Mouse (Mus musculus): ENCODE measurements around the gene Tmem41b. TPM values are rescaled to one million over a fixed set of nuclear protein-coding genes. Genes with fewer than 3 reads are reported as not detected.

Gene Tmem41b
- total RNA-seq, 1 experiment from 2014 or later: 54.0 TPM

- no peak for DNase-seq
These were observed 10.6 kb downstream of the Tmem41b start for GRCm38 (mm10) chr7:109975966-109976715.

DNA sequence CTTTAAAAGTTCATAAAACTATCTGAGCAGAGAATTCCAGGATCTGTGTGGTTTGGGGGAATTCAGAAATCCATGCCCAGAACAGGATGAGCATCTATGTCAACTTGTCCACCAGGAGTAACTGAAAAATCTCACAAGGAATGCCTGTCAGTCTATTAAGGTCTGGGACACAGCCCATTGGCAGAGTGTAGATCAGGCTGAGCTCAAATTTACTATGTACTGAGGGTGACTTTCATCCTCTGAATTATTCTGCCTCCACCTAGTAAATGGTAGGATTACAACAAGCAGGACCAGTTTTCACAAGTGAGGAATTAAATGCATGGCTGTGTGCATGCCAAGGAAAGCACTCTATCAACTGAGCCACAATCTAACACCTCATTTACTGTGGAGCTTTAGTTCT, 17.2 kb downstream of the Tmem41b start:
- no peak for DNase-seq

DNA sequence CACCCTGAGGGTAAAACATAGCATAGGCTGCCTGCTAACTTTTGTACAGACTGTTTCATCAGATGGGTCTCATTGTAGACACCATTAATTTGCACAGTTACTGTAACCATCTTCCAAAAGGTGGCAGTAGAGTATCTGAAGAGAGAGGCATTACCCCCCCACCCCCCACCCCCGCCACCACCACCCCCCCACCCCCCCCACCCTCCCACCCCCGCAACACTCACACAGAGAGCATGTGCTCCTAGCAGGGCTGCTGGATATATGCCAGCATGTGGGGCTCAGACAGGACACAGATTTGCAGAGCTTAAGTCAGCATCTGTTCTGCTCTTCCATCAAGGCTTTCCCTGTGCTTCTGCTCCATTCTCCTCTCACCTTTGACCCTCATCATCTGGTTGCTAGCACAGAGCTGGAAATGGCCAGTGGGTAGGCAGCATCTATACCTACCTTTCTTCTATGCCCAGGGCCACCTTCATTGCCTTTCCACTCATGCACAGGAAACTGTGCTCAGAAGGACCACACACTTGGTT, 17.7 kb downstream of the Tmem41b start:
- peak; percentile 16 for DNase-seq

- no peak for DNase-seq
These were observed 18.7 kb downstream of the Tmem41b start for GRCm38 (mm10) chr7:109967805-109968579.

GRCm38 (mm10) chr7:109965658-109966057, 21.1 kb downstream of the Tmem41b start:
- no peak for DNase-seq

DNA sequence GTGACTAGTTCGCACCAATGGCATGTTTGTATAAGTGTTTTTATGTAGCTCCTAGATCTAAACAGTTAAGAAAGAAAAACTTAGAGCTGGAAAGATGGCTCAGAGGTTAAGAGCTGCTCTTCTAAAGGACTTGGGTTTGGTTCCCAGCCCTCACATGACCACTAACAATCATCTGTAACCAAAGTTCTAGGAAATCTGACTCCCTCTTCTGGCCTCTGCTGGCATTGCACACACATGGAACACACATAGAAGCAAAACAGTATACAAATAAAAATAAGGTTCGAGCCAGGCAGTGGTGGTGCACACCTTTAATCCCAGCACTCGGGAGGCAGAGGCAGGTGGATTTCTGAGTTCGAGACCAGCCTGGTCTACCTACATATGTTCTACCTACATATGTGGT, 23.0 kb downstream of the Tmem41b start:
- DNase-seq: no peak

DNA sequence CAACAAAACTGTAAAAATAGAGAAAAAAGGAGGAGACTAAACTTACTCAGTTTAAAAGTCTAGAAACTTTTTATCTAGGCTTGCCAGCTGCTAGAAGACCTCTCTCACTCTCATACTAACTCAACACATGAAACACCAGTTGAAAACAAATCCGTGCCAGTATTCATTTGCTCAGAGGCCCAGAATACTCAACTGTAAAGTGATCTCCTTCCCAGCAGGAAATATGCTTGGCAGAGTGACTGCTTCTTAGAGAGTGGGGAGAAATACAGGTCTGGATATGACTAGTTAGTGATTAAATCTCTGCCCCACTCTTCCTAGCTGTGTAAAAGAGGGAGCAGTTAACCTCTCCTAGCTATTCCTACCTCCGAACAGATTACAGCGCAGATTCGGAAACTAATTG, 24.1 kb downstream of the Tmem41b start:
- DNase-seq: no peak

DNA sequence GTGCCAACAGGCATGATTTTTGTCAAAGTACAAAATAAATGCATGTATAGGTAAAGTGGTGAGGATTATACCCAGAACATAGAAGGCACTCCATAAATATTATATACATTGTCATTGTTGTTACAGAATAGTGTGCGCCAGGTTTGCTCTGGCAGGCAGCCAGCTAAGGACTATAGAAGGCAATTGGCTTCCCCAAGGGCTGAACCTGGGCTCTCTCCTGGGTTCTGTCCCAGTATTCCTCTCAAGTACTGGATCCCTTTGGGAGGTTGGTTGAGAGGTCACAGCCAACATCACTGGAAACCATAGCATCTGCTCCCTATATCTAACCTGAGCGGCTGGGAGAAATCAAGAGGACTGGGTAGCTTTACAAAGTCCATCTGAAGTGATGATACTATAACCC, 25.2 kb downstream of the Tmem41b start:
- DNase-seq: no peak

DNA sequence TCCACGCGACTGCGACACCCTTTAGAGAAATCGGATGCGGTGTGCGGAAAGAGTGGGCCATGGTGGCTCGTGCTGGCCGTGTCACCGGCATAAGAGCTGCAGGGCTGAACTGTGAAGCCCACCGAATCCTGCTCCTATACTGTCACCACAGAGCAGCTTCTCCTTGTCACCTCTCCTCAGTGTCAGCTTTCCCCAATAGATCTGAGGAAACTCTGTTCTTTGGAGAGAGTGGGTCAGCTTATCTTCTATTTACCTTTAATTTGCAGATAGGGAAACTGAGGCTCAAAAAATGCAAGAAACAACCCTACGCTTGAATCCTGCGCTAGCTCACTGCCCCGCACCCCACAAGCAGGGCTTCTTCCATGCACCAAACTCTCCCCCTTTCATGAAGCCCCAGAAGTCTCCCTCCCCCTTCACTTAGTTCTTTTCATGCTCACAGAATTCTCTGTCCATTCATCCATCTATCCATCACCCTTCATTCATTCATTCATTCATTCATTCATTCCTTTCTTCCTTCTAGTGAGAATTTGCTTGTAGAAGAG, 26.0 kb downstream of the Tmem41b start:
- DNase-seq: no peak

DNA sequence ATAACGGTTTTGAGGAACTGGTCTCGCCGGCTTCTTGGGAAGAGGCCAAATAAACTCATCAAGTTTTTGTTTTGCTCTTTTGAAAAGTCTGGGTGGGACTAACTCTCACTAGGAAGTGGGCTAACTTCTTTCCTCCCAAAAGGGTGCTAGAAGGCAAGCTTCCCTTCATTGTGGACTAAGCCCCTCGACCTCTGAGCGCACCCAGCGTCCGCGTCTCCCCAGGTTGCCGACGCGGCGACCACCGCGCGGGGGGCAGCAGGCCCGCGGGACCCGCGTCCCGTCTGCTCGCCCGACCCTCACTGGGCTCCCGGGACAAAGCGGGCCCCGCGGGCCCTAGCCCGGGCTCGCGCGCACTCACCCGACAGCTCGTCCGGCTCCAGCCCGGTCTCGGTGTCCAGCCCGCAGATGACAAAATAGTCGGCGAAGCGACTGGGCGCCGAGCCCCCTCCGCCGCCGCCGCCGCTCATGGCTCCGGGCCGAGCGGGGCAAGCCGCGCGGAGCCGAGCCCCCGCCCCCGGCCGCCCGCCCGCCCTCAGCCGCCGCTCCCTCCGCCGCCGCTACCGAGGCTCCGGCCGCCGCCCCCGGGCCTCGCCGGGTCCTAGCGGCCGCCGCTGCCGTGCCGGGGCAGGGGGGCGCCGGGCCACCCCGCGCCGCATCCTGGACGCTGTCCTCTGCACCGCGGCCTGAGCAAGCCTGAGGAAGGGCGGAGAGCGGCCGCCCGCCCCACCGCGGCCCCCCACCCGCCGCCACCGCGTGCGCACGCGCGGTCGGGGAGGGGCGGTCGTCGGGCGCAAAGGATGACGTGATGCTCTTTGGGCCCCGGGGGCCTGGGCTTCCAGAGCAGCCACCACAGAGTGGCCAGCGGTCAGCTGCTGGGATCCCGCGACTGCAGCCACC, 26.8 kb downstream of the Tmem41b start, which contains the start of gene Dennd5a:
Gene Dennd5a, minus strand, starts transcription at position 755 of the 897 bp plus-strand sequence.
- peak; percentile 85 for DNase-seq

DNA sequence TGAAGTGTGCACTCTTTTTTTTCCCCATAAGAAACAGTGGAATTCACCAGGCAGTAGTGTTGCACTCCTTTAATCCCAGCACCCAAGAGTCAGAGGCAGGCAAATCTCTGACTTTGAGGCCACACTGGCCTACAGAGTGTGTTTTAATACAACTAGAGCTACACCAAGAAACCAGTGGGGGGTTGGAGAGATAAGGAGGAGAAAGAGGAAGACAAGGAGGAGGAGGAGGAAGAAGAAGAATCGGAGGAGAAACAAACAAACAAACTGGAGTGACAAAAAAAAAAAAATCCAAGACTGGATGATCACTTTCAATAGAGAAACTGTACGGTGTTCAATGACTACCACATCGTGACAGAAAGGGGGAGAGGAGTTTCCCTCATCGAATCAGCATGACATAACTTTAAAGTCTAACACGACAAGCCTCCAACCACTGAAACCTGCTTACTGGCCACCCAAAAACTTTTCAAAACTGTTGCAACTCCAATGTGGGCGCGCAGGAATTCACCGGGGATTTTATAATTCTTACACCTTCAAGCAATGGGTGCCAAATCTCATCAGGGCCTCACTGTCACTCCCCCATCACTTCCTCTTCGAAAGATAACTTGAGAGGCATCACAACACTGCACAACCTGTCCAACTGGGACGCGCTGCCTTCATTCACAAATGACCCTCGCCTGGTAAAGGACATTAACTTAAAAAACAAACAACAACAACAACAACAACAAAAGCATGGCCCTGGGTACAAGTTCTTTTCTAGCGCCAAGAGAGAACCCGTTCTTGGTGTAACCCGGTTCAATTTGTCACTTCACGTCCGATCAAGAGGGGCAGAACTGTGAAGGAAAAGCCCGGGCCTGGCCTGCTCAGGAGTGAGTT, 27.6 kb downstream of the Tmem41b start:
- DNase-seq: peak; percentile 21

DNA sequence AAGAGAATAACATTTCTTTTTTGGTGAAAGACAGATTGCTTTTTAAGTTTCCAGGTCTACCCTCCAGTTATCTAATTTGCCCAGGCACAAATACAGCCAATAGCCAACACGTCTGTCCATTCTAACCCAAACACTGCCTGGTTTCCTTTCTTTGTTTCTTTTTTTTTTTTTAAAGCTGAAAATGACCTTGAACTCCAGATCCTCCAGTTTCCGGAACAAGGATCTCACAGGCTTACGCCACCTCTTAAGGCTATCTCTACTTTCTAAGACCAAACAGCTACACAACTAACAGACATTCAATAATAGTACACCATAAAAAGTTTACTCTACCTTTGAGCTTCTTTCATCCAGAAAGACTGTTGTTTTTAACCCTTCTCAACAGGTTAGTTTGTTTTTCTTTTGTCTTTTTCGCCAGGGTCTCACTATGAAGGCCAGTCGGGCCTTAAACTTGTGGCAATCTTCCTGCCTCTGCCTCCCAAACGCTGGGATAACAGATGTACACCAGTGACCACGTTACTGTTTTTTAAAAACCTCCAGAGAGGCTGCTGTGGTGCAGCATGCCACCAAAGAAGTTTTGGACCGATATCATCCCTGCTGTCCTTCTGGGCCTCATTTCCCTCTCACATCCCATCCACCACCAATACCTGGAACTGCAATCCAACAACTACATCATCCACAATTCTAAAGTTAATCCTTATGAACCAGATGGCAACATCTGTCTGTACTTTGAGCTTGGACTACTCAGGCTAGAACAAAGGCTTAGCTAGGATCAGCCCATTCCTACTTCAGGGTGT, 28.5 kb downstream of the Tmem41b start:
- no peak for DNase-seq

GRCm38 (mm10) chr7:109954622-109955401, 31.9 kb downstream of the Tmem41b start:
- no peak for DNase-seq

DNA sequence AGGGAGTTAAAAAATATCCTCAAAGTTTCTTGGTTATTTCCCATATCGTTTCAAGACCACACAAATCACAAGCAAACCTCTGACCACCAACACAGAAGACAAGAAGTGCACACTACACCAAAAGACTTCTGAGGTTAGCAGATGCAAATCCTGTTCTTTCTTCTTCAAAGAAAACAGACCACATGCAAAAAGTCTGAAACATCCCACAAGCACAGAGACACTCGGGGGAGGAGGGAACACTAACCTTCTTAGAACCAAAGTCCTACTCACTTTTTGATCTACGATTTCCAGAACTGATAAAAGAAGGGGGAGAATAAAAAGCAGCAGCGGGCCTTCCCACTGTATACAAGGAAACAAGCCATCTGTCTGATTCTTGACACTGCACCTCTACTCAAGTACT, 35.4 kb downstream of the Tmem41b start:
- no peak for DNase-seq

DNA sequence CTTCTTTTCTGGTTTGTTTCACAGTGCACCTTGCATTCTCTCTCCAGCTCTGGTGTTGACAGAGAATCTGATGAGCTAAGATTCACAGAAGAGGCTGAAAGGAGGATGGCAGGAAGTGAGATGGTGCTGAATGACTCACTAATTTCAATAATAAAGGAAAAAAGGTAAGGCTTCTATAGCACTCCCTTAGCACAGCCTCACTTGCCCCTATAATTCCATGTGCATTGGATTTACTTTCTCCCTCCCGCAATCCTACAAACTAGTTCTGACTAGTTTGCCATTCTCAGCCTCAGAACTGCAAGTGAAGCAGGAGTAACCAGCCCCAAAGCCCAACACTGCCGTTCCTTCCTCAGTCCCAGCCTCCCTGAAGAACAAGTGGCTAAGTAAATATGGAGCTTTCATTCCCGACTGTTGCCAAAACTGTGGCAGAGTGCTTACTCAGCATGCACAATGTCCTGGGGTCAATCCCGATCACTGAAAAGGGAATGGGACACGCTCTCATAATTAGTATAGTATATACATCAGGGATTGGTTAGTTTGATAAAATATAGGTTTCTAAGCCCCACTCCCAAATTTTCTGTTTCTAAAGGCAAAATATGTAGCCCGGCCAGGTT, 42.2 kb downstream of the Tmem41b start:
- DNase-seq: no peak

- DNase-seq: no peak
These were observed 57.1 kb downstream of the Tmem41b start for GRCm38 (mm10) chr7:109929628-109930027.

- no peak for DNase-seq
These were observed 58.4 kb downstream of the Tmem41b start for GRCm38 (mm10) chr7:109928365-109928764.

DNA sequence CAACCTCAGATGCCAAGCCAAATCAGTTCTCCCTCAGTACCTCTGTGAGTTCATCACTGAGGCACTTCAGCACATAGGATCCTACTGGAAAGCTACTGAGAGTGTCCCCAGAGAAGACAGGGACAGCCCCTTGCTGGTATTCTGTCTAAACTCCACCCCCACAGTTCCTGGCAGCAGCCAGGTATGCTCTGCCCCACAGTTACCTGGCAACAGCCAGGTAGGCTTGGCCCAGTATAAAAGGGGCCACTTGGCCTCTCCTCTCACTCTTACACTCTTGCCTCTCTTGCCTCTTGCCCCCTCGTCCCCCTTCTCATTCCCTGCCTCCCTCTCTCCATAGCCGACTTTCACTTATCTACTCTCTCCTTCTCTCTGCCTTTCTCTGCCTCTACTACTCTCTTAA, 61.8 kb downstream of the Tmem41b start:
- DNase-seq: no peak

GRCm38 (mm10) chr7:109922889-109923288, 63.8 kb downstream of the Tmem41b start:
- no peak for DNase-seq

Measured in adrenal gland, postnatal 25 days (tissue).